ENCODE assay signal across 8 mouse cellular contexts in the genomic region with DNA sequence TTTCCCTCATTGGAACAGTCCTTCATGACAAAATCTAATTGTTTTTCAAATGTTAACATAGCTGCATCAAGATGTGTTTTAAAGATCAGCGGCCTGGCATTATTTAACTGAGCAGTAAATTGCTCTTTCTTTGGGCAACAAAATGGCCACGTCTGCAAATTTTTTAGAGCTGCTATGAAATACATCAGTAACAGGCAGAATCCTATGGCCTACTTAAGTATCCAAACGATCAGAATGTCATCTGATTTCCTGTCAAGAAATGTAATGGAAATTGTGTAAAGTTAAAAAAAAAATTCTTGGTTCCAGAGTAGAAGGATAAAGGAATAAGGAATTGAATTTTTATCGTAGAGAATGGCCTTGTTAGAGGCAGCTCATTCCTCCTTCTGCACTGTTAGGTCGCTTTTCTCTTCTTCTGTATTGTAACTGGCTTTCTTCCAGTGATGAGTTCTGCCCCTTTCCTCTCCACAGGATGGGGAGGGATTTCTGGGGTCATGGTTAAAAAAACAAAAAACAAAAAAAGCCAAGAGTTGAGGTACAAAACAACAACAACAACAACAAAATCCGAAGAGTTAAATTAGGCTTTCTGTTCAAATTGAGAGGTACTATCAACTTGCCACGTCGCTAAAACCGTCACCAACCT. TPM values are rescaled to one million over a fixed set of nuclear protein-coding genes. Genes with fewer than 3 reads are reported as not detected.
DNase-seq lines count a peak whose midpoint lies in the region; ATAC-seq and TF ChIP-seq lines count a peak whose summit lies in the region.

No protein-coding gene starts in this region.

- TF ChIP-seq CTCF in ES-Bruce4 (IDR thresholded peaks at IDR 0.05; ENCODE audit: low read depth, low read length): no peak
- no peak for TF ChIP-seq CTCF in forebrain, postnatal 0 days (IDR thresholded peaks at IDR 0.05; ENCODE audit: low read depth)

- WGBS in heart, embryonic 13.5 days: 26% methylated on average over 9 of the region's 9 CpGs
- 18% methylated on average over 9 of the region's 9 CpGs for WGBS in forebrain, postnatal 0 days
- 38% methylated on average over 9 of the region's 9 CpGs for WGBS in midbrain, embryonic 11.5 days

- no peak for ATAC-seq in heart, embryonic 13.5 days (ENCODE audit: extremely low read depth, insufficient number of reproducible peaks, low FRiP score, low TSS enrichment)
- no peak for ATAC-seq in forebrain, postnatal 0 days
- no peak for ATAC-seq in midbrain, embryonic 11.5 days (ENCODE audit: low FRiP score)

- H3K4me1 ChIP-seq in heart, embryonic 13.5 days: peaks cover 39% of the 10 kb centered on the region
- no peaks in the 10 kb centered on the region for H3K4me1 ChIP-seq in ES-Bruce4 (ENCODE audit: control insufficient read depth, insufficient read depth, low read length)
- H3K4me1 ChIP-seq in forebrain, postnatal 0 days (ENCODE audit: insufficient read depth): peaks cover 10% of the 10 kb centered on the region
- peaks cover 7% of the 10 kb centered on the region; the same call in 1 of the 2 replicates for H3K4me1 ChIP-seq in midbrain, embryonic 11.5 days (ENCODE audit: control insufficient read depth, insufficient read depth, low read length)

- peak overlapping the region; percentile 72 for H3K4me2 ChIP-seq in heart, embryonic 13.5 days
- H3K4me2 ChIP-seq in forebrain, postnatal 0 days (ENCODE audit: low read depth): peak overlapping the region; percentile 67
- peak overlapping the region; percentile 69 for H3K4me2 ChIP-seq in midbrain, embryonic 11.5 days

- intact Hi-C loops in heart, postnatal 10 days (cut with DNase I): loop anchor here (5.0 kb wide), 1 partner anchor 176 kb away; no protein-coding TSS in a partner anchor

- no peak for TF ChIP-seq POLR2A in ES-Bruce4 (IDR thresholded peaks at IDR 0.05; ENCODE audit: insufficient read depth, low read length)

- TF ChIP-seq EP300 in ES-Bruce4 (IDR thresholded peaks at IDR 0.05; ENCODE audit: insufficient read depth, low read depth, low read length): no peak

- peak overlapping the region; percentile 96 for H3K4me3 ChIP-seq in heart, embryonic 13.5 days
- no peak overlapping the region for H3K4me3 ChIP-seq in ES-Bruce4 (ENCODE audit: low read depth, low read length)
- H3K4me3 ChIP-seq in forebrain, postnatal 0 days (ENCODE audit: low read depth, low read length): peak overlapping the region; percentile 92
- peak overlapping the region; percentile 90 for H3K4me3 ChIP-seq in midbrain, embryonic 11.5 days (ENCODE audit: low read depth, low read length)

- H3K9ac ChIP-seq in heart, embryonic 13.5 days: peak overlapping the region; percentile 79
- peak overlapping the region; percentile 17; the same call in 1 of the 2 replicates for H3K9ac ChIP-seq in ES-Bruce4 (ENCODE audit: low read depth, poor library complexity, severe bottlenecking)
- peak overlapping the region; percentile 94; the same call in 1 of the 2 replicates for H3K9ac ChIP-seq in forebrain, postnatal 0 days
- peak overlapping the region; percentile 60; the same call in 1 of the 2 replicates for H3K9ac ChIP-seq in midbrain, embryonic 11.5 days (ENCODE audit: low read length)

- DNase-seq in heart, postnatal 10 days: no peak
- DNase-seq in forebrain, postnatal 0 days: no peak
- DNase-seq in midbrain, embryonic 11.5 days (ENCODE audit: low spot score, missing footprints): peak; percentile 75
- DNase-seq in frontal cortex, postnatal 36 days (ENCODE audit: low spot score in 2 of 2): no peak
- DNase-seq in thymus, postnatal 10 days (ENCODE audit: low spot score in 2 of 2): no peak
- no peak for DNase-seq in kidney, adult 18-20 months

- no peaks in the 10 kb centered on the region for H3K36me3 ChIP-seq in heart, embryonic 13.5 days
- H3K36me3 ChIP-seq in ES-Bruce4 (ENCODE audit: control insufficient read depth, insufficient read depth, low read length, poor library complexity, severe bottlenecking): no peaks in the 10 kb centered on the region
- no peaks in the 10 kb centered on the region for H3K36me3 ChIP-seq in forebrain, postnatal 0 days (ENCODE audit: insufficient read depth)
- no peaks in the 10 kb centered on the region for H3K36me3 ChIP-seq in midbrain, embryonic 11.5 days (ENCODE audit: control insufficient read depth, insufficient read depth, low read length)

- H3K27me3 ChIP-seq in heart, embryonic 13.5 days (replicated peaks): no peaks in the 10 kb centered on the region
- H3K27me3 ChIP-seq in ES-Bruce4 (ENCODE audit: control insufficient read depth, insufficient read depth, low read length, poor library complexity, severe bottlenecking): no peaks in the 10 kb centered on the region
- H3K27me3 ChIP-seq in forebrain, postnatal 0 days (ENCODE audit: insufficient read depth, low read length): no peaks in the 10 kb centered on the region
- H3K27me3 ChIP-seq in midbrain, embryonic 11.5 days (ENCODE audit: control insufficient read depth, insufficient read depth, low read length): no peaks in the 10 kb centered on the region

- peak overlapping the region; percentile 97 for H3K27ac ChIP-seq in heart, embryonic 13.5 days (replicated peaks)
- no peak overlapping the region for H3K27ac ChIP-seq in ES-Bruce4 (ENCODE audit: insufficient read depth, low read length)
- H3K27ac ChIP-seq in forebrain, postnatal 0 days (ENCODE audit: low read depth, low read length): peak overlapping the region; percentile 94
- H3K27ac ChIP-seq in midbrain, embryonic 11.5 days (ENCODE audit: low read depth, low read length): peak overlapping the region; percentile 65; the same call in 1 of the 2 replicates

- no peaks in the 10 kb centered on the region for H3K9me3 ChIP-seq in heart, embryonic 13.5 days
- no peaks in the 10 kb centered on the region for H3K9me3 ChIP-seq in ES-Bruce4 (replicated peaks; ENCODE audit: control insufficient read depth, insufficient read depth, low read length, poor library complexity, severe bottlenecking)
- H3K9me3 ChIP-seq in forebrain, postnatal 0 days (ENCODE audit: low read length): no peaks in the 10 kb centered on the region
- H3K9me3 ChIP-seq in midbrain, embryonic 11.5 days (ENCODE audit: control insufficient read depth, low read length): no peaks in the 10 kb centered on the region

RNA-seq across cellular contexts. Expression of a gene that starts 0.8 kb away (rescaled TPM):
- 22.5 and 26.4 TPM in 2 replicates for polyA plus RNA-seq in heart, embryonic 13.5 days (2015; fragmentation: Nextera tagmentation; extraction: Ambion mirVana)
- total RNA-seq in heart, postnatal 10 days (2021): 10 to 100 TPM; 82.1 to 88.1 TPM
- polyA plus RNA-seq in ES-Bruce4 (2011; ENCODE audit: insufficient read depth, insufficient read length, low read depth, missing spikeins): 14.1 and 16.4 TPM in 2 replicates
- 81.1 and 89.5 TPM in 2 replicates for total RNA-seq in forebrain, postnatal 0 days (2014; rRNA removed)
- 11.7 and 16.6 TPM in 2 replicates for polyA plus RNA-seq in forebrain, postnatal 0 days (2015; fragmentation: Nextera tagmentation; extraction: Ambion mirVana)
- polyA plus RNA-seq in midbrain, embryonic 11.5 days (2014; fragmentation: Nextera tagmentation; extraction: Ambion mirVana): 11.9 and 15.0 TPM in 2 replicates

Comparison
In these comparisons a context has a peak if more than half of its experiments do, and no peak if none do; other contexts are left out.
1. H3K9ac ChIP-seq: peak in every context shown above with its lines; median percentile 94 in forebrain, postnatal 0 days; 79 in heart, embryonic 13.5 days; 60 in midbrain, embryonic 11.5 days; 17 in ES-Bruce4.